Mouse (Mus musculus) CD4-positive helper T cell, adult 2 months (primary cell): Measurements from ENCODE around the gene Kcnip4.

Experiments
- DNase-seq: peaks from one replicate; pipeline ENCODE4 v3.0.0-alpha.2; 2012; ENCODE audit warnings: low read depth, missing footprints, low spot score

The Kcnip4 gene

GRCm38 (mm10) chr5:48890216-48890615, 634.5 kb downstream of the Kcnip4 start:
- no peak for DNase-seq

- no peak for DNase-seq
Observed at GRCm38 (mm10) chr5:48889395-48890194, 635.1 kb downstream of the Kcnip4 start.

- no peak for DNase-seq
Observed at GRCm38 (mm10) chr5:48878081-48878480, 646.6 kb downstream of the Kcnip4 start.

GRCm38 (mm10) chr5:48864268-48864967, 660.3 kb downstream of the Kcnip4 start:
- DNase-seq: no peak

- DNase-seq: no peak
Observed at GRCm38 (mm10) chr5:48840971-48841370, 683.7 kb downstream of the Kcnip4 start.

GRCm38 (mm10) chr5:48795526-48795925, 729.2 kb downstream of the Kcnip4 start:
- no peak for DNase-seq

- DNase-seq: no peak
Observed at GRCm38 (mm10) chr5:48779376-48779775, 745.3 kb downstream of the Kcnip4 start.

GRCm38 (mm10) chr5:48748613-48749012, 776.1 kb downstream of the Kcnip4 start:
- DNase-seq: no peak

GRCm38 (mm10) chr5:48737640-48738039, 787.1 kb downstream of the Kcnip4 start:
- DNase-seq: no peak

GRCm38 (mm10) chr5:48718166-48718565, 806.5 kb downstream of the Kcnip4 start:
- no peak for DNase-seq

GRCm38 (mm10) chr5:48705997-48706396, 818.7 kb downstream of the Kcnip4 start:
- no peak for DNase-seq

- DNase-seq: no peak
Observed at GRCm38 (mm10) chr5:48687068-48687467, 837.6 kb downstream of the Kcnip4 start.

GRCm38 (mm10) chr5:48679733-48680595, 844.7 kb downstream of the Kcnip4 start:
- DNase-seq: no peak

GRCm38 (mm10) chr5:48662504-48662903, 862.2 kb downstream of the Kcnip4 start:
- no peak for DNase-seq

- no peak for DNase-seq
Observed at GRCm38 (mm10) chr5:48659975-48660374, 864.7 kb downstream of the Kcnip4 start.

GRCm38 (mm10) chr5:48650496-48650895, 874.2 kb downstream of the Kcnip4 start:
- DNase-seq: no peak

GRCm38 (mm10) chr5:48636675-48637074, 888.0 kb downstream of the Kcnip4 start:
- DNase-seq: no peak

GRCm38 (mm10) chr5:48633631-48634030, 891.1 kb downstream of the Kcnip4 start:
- DNase-seq: no peak

- DNase-seq: no peak
Observed at GRCm38 (mm10) chr5:48623370-48623769, 901.3 kb downstream of the Kcnip4 start.

- no peak for DNase-seq
Observed at GRCm38 (mm10) chr5:48606916-48607315, 917.8 kb downstream of the Kcnip4 start.

- no peak for DNase-seq
Observed at GRCm38 (mm10) chr5:48606281-48606680, 918.4 kb downstream of the Kcnip4 start.

- no peak for DNase-seq
Observed at GRCm38 (mm10) chr5:48599481-48600040, 925.1 kb downstream of the Kcnip4 start.
